Mouse (Mus musculus) heart, postnatal 0 days (tissue): ENCODE data around the gene Ankrd22.

ENCODE experiments used
- CTCF ChIP-seq: IDR thresholded peaks from 2 replicates; pipeline ENCODE4 v1.5.1; 2016; ENCODE audit warnings: antibody characterized with exemption, control low read depth, low read depth
- EP300 ChIP-seq: IDR thresholded peaks from 2 replicates; pipeline ENCODE4 v1.6.1; 2016; ENCODE audit warnings: antibody characterized with exemption, low read depth

DNA sequence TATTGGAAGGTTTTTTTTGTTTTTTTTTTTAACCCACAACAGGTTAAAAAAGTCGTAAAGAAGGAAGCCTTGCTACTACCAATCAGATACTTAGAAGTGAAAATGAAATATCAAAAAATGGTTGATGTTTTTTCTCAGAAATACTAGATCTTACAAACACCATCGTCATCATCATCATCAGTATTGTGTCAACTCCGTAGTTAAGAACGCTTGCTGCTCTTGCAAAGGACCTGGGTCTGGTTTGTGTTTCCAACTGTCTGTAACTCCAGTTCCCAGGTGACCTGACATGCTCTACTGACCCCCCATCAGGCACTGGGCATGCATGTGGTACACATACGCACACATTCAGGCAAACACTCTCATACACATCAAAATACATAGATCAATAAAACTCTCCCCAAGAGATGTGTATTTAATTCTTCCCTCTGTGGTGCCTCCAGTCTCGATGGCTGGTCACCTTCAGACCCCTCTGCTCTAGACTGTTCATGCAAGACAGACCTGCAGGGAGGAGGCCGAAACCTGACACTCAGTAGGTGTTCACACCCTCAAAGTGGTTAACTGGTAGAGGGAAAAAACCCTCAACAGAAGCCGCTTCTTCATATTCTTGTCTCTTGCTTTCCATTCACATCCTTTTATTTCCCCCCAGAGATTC, 44.2 kb upstream of the Ankrd22 start:
- TF ChIP-seq CTCF (no peak), EP300 (no peak)
